In genomic region chr14:121097640-121098435, GRCm38 (mm10) we compare ENCODE assay signal across 16 mouse cellular contexts.
DNase-seq lines count a peak whose midpoint lies in the region; ATAC-seq and TF ChIP-seq lines count a peak whose summit lies in the region.
"Had no signal": no experiment of that assay in that cellular context is flagged by ENCODE, and none has a peak within 500 bp of the region (broad histone marks: within the 10 kb centered on the region; RNA-seq: fewer than 3 reads in every experiment).

No protein-coding gene starts in this region.

- peaks cover 72% of the 10 kb centered on the region for H3K4me1 ChIP-seq in heart, embryonic 12.5 days (replicated peaks)
- H3K4me1 ChIP-seq in heart, postnatal 0 days (ENCODE audit: control insufficient read depth, insufficient read depth), result peaks cover 45% of the 10 kb centered on the region

- H3K4me2 ChIP-seq in heart, embryonic 12.5 days, result no peak overlapping the region
- no peak overlapping the region for H3K4me2 ChIP-seq in heart, postnatal 0 days (ENCODE audit: low read depth, low read length)
- H3K4me2 ChIP-seq: hindbrain, embryonic 14.5 days; midbrain, embryonic 13.5 days had no signal

- peak overlapping the region; percentile 72 for H3K27ac ChIP-seq in heart, embryonic 12.5 days (ENCODE audit: poor library complexity, severe bottlenecking)
- peak overlapping the region; percentile 10; the same call in 1 of the 2 replicates for H3K27ac ChIP-seq in layer of hippocampus, adult 2 months
- H3K27ac ChIP-seq in heart, postnatal 0 days (ENCODE audit: low read depth), result peak overlapping the region; percentile 68
- H3K27ac ChIP-seq: hindbrain, embryonic 14.5 days; midbrain, embryonic 13.5 days had no signal

- no peak for DNase-seq in heart, adult 8-10 months (ENCODE audit: low spot score)
- DNase-seq in layer of hippocampus, adult 2 months (ENCODE audit: low spot score in 2 of 2), result no peak
- no peak for DNase-seq in layer of hippocampus, adult 8-10 months (ENCODE audit: low spot score in 2 of 2)
- no peak for DNase-seq in Patski (ENCODE audit: low read depth, low spot score)
- no peak for DNase-seq in heart, postnatal 0 days (ENCODE audit: low spot score)
- no peak for DNase-seq in cerebellum, postnatal 10 days
- no peak for DNase-seq in thymus, postnatal 10 days (ENCODE audit: low spot score in 2 of 2)
- DNase-seq: cerebellum, adult 11 months; gastrocnemius, postnatal 14 days; kidney, postnatal 25 days; layer of hippocampus, postnatal 36 days; lung, postnatal 14 days had no signal

- H3K4me3 ChIP-seq in heart, embryonic 12.5 days, result no peak overlapping the region
- H3K4me3 ChIP-seq in layer of hippocampus, adult 2 months, result no peak overlapping the region
- no peak overlapping the region for H3K4me3 ChIP-seq in heart, postnatal 0 days (ENCODE audit: low read depth, low read length)
- H3K4me3 ChIP-seq: erythroblast, embryonic 14.5 days; midbrain, embryonic 13.5 days had no signal

- H3K9me3 ChIP-seq in heart, embryonic 12.5 days (replicated peaks), result no peaks in the 10 kb centered on the region
- H3K9me3 ChIP-seq in heart, postnatal 0 days (replicated peaks; ENCODE audit: control insufficient read depth, low read length), result no peaks in the 10 kb centered on the region
- H3K9me3 ChIP-seq: midbrain, embryonic 13.5 days had no signal

- POLR2A ChIA-PET in Patski (lab: Charles Lee), result interaction anchor here (0.7 to 0.8 kb wide), 2 partner anchors 38 to 178 kb away, joined by 4 to 5 read pairs; no protein-coding TSS in a partner anchor

- WGBS in heart, embryonic 12.5 days, result 37% methylated on average over 12 of the region's 12 CpGs
- 40% methylated on average over 12 of the region's 12 CpGs for WGBS in heart, postnatal 0 days

- peaks cover 4% of the 10 kb centered on the region; the same call in 1 of the 2 replicates for H3K36me3 ChIP-seq in heart, embryonic 12.5 days
- H3K36me3 ChIP-seq in heart, postnatal 0 days (replicated peaks; ENCODE audit: control insufficient read depth, insufficient read depth, low read length), result peaks cover 5% of the 10 kb centered on the region; the same call in 1 of the 2 replicates

- ATAC-seq in heart, embryonic 12.5 days (ENCODE audit: insufficient number of reproducible peaks, low FRiP score), result no peak
- ATAC-seq in Patski, result peak; percentile 60
- no peak for ATAC-seq in heart, postnatal 0 days (ENCODE audit: insufficient read depth, low read depth)
- ATAC-seq: midbrain, embryonic 13.5 days had no signal

- TF ChIP-seq EP300 in heart, postnatal 0 days (IDR thresholded peaks at IDR 0.05; ENCODE audit: low read depth), result no peak

- TF ChIP-seq CTCF in layer of hippocampus, adult 2 months (conservative IDR thresholded peaks at IDR 0.05), result no peak
- TF ChIP-seq CTCF in Patski (IDR thresholded peaks at IDR 0.05), result no peak
- no peak for TF ChIP-seq CTCF in heart, postnatal 0 days (IDR thresholded peaks at IDR 0.05; ENCODE audit: low read depth)

- no peak overlapping the region for H3K9ac ChIP-seq in heart, embryonic 12.5 days
- H3K9ac ChIP-seq in heart, postnatal 0 days (replicated peaks; ENCODE audit: low read depth, low read length), result no peak overlapping the region
- H3K9ac ChIP-seq: hindbrain, embryonic 14.5 days; midbrain, embryonic 13.5 days had no signal

- in situ Hi-C loops in Patski (cut with MboI; ENCODE audit: low pct_unique_long_range_greater_than_20kb), result no loop called here

- H3K27me3 ChIP-seq in heart, embryonic 12.5 days (replicated peaks), result no peaks in the 10 kb centered on the region
- no peaks in the 10 kb centered on the region for H3K27me3 ChIP-seq in Patski
- no peaks in the 10 kb centered on the region for H3K27me3 ChIP-seq in heart, postnatal 0 days (ENCODE audit: control insufficient read depth, insufficient read depth, low read length)
- H3K27me3 ChIP-seq: midbrain, embryonic 13.5 days had no signal

- CTCF ChIA-PET in Patski (lab: Charles Lee), result interaction anchor here (1.1 to 1.4 kb wide), 3 partner anchors 9 to 44 kb away, joined by 3 to 4 read pairs (median 4); no protein-coding TSS in a partner anchor

Comparison
In these comparisons a context has a peak if more than half of its experiments do, and no peak if none do; other contexts are left out.
1. H3K27ac ChIP-seq: peak in every context shown above with its lines; median percentile 72 in heart, embryonic 12.5 days; 68 in heart, postnatal 0 days; 10 in layer of hippocampus, adult 2 months.